Mouse (Mus musculus) neutrophil, adult 5-6 weeks (primary cell): Measurements from ENCODE around the gene Flcn. TPM values are rescaled to one million over a fixed set of nuclear protein-coding genes. Genes with fewer than 3 reads are reported as not detected.

Source experiments
- total RNA-seq: library from RNA; stranded (forward); fragments of 200-1000 nt; gene quantifications from 2 replicates; pipeline ENCODE4 v1.2.3, GENCODE M21; 2017

Flcn gene
- total RNA-seq, 1 experiment from 2014 or later, result 46.7 TPM

Other genes with a start within 250 kb of the Flcn start
- gene Olfr222, start 233.8 kb downstream of the Flcn start, total RNA-seq, result not detected in 2 replicates
- not detected in 2 replicates for gene Olfr223, start 216.7 kb downstream of the Flcn start, total RNA-seq
- gene Mprip, start 148.7 kb downstream of the Flcn start, total RNA-seq, result 71.6 and 72.9 TPM in 2 replicates
- 0.23 TPM in 1 of 2 replicates, not detected in the other for gene Pld6, start 22.4 kb downstream of the Flcn start, total RNA-seq
- 6.1 and 6.2 TPM in 2 replicates for gene Nt5m, start 29.4 kb upstream of the Flcn start, total RNA-seq
- gene Cops3, start 29.8 kb upstream of the Flcn start, total RNA-seq, result 77.3 and 105 TPM in 2 replicates
- gene Med9, start 138.2 kb upstream of the Flcn start, total RNA-seq, result 2.8 and 6.1 TPM in 2 replicates
- gene Rasd1, start 154.9 kb upstream of the Flcn start, total RNA-seq, result 0.37 and 0.47 TPM in 2 replicates
- not detected in 2 replicates for gene Pemt, start 236.5 kb upstream of the Flcn start, total RNA-seq